8 mouse cellular contexts compared by ENCODE assay signal in genomic region chr5:118559584-118560384, GRCm38 (mm10). TPM values are rescaled to one million over a fixed set of nuclear protein-coding genes. Genes with fewer than 3 reads are reported as not detected.
DNase-seq lines count a peak whose midpoint lies in the region; ATAC-seq and TF ChIP-seq lines count a peak whose summit lies in the region.

No protein-coding gene starts in this region.

- ATAC-seq in hindbrain, postnatal 0 days: peak; percentile 93
- ATAC-seq in megakaryocyte progenitor cell, adult 5-6 weeks (replicated peaks; ENCODE audit: poor library complexity): peak; percentile 49

- peak; percentile 51 for TF ChIP-seq CTCF in gastrocnemius, adult 2 months (IDR thresholded peaks at IDR 0.05)
- TF ChIP-seq CTCF in hindbrain, postnatal 0 days (IDR thresholded peaks at IDR 0.05; ENCODE audit: low read depth): peak; percentile 34; the same call in 1 of the 2 replicates

- peaks cover 14% of the 10 kb centered on the region for H3K4me1 ChIP-seq in hindbrain, postnatal 0 days (ENCODE audit: insufficient read depth, low read length)

- WGBS in hindbrain, postnatal 0 days: under 1% methylated on average over 72 of the region's 101 CpGs

- H3K27ac ChIP-seq in gastrocnemius, adult 2 months: peak overlapping the region; percentile 92
- H3K27ac ChIP-seq in hindbrain, postnatal 0 days: peak overlapping the region; percentile 98

- peak overlapping the region; percentile 89 for H3K4me2 ChIP-seq in hindbrain, postnatal 0 days (ENCODE audit: low read depth, low read length)

- intact Hi-C loops in gastrocnemius, adult 2 months (cut with DNase I): loop anchor here (1.0 to 5.0 kb wide), 4 partner anchors 45 to 177 kb away; no protein-coding TSS in a partner anchor
- intact Hi-C loops in left cerebral cortex, postnatal 10 days (cut with DNase I): loop anchor here (2.0 to 10.0 kb wide), 5 partner anchors 95 to 287 kb away; no protein-coding TSS in a partner anchor

- no peaks in the 10 kb centered on the region for H3K27me3 ChIP-seq in hindbrain, postnatal 0 days (ENCODE audit: insufficient read depth, low read length)

- peak overlapping the region; percentile 91 for H3K9ac ChIP-seq in hindbrain, postnatal 0 days (replicated peaks; ENCODE audit: low read length)

- peak overlapping the region; percentile 94 for H3K4me3 ChIP-seq in gastrocnemius, adult 2 months
- peak overlapping the region; percentile 71 for H3K4me3 ChIP-seq in hindbrain, postnatal 0 days (ENCODE audit: low read length)

- no peaks in the 10 kb centered on the region for H3K36me3 ChIP-seq in hindbrain, postnatal 0 days (ENCODE audit: insufficient read depth, low read length)

- no peaks in the 10 kb centered on the region for H3K9me3 ChIP-seq in hindbrain, postnatal 0 days (ENCODE audit: low read length)

- DNase-seq in WW6 (ENCODE audit: low read depth, low spot score): peak; percentile 38
- peak; percentile 81 to 88 for DNase-seq in cerebellum, postnatal 36 days
- peak; percentile 94 for DNase-seq in gastrocnemius, adult 2 months
- DNase-seq in hindbrain, postnatal 0 days (ENCODE audit: low spot score): peak; percentile 95
- peak; percentile 70 to 91 for DNase-seq in left cerebral cortex, postnatal 10 days (ENCODE audit: extremely low spot score in 1 of 2, low spot score in 2 of 2)
- peak; percentile 90 to 92 for DNase-seq in right cerebral cortex, postnatal 10 days (ENCODE audit: low spot score in 2 of 2)
- peak; percentile 80 for DNase-seq in urinary bladder, postnatal 25 days (ENCODE audit: low spot score)

RNA-seq across cellular contexts. Expression of gene Med13l, which starts 0.7 kb away (rescaled TPM):
- 10 to 100 TPM; 21.5 to 28.3 TPM for total RNA-seq in gastrocnemius, adult 2 months (2021)
- total RNA-seq in hindbrain, postnatal 0 days (2014; rRNA removed): 27.1 and 28.9 TPM in 2 replicates
- polyA plus RNA-seq in hindbrain, postnatal 0 days (2015; fragmentation: Nextera tagmentation; extraction: Ambion mirVana): 9.8 and 11.3 TPM in 2 replicates
- total RNA-seq in left cerebral cortex, postnatal 10 days (2021): 10 to 100 TPM; 72.0 to 76.1 TPM
- total RNA-seq in megakaryocyte progenitor cell, adult 5-6 weeks (2015): 27.3 and 32.4 TPM in 2 replicates
- total RNA-seq in megakaryocyte progenitor cell, adult 5-6 weeks (2017): 24.0 and 26.3 TPM in 2 replicates

Comparison
In these comparisons a context has a peak if more than half of its experiments do, and no peak if none do; other contexts are left out.
1. Peak in every context shown above with its lines: DNase-seq, ATAC-seq, H3K4me3 ChIP-seq and H3K27ac ChIP-seq.
2. DNase-seq: peak in every context shown above with its lines; median percentile 95 in hindbrain, postnatal 0 days; 94 in gastrocnemius, adult 2 months; 91 in right cerebral cortex, postnatal 10 days; 84 in cerebellum, postnatal 36 days; 80 in left cerebral cortex, postnatal 10 days; 80 in urinary bladder, postnatal 25 days; 38 in WW6.